Mouse (Mus musculus) forebrain, embryonic 14.5 days (tissue): ENCODE measurements at regions not wholly inside any gene's neighbourhood (a gene's known extent, or its start where the extent isn't known, plus 50 kb on each side); places are given as distances from the start of the nearest gene placed in this dataset.

Source experiments
- ATAC-seq: fragments of 200-750 bp; cut with Nextera tagmentation; 2 replicates; pipeline ENCODE4 v1.8.0; 2017; ENCODE audit warnings: mild to moderate bottlenecking, moderate library complexity
- DNase-seq: peaks from one replicate; pipeline ENCODE4 v3.0.0-alpha.2; 2015; ENCODE audit warnings: low spot score
- H3K27ac ChIP-seq: fragments of 300-500 bp; sonication (generic); 2 replicates; pipeline ENCODE4 v1.5.1; 2014; ENCODE audit warnings: low read depth, mild to moderate bottlenecking, control low read depth, low read length, moderate library complexity
- H3K27me3 ChIP-seq: fragments of 300-500 bp; sonication (generic); replicated peaks from 2 replicates; pipeline ENCODE4 v1.6.1; 2014; ENCODE audit warnings: low read length, control low read depth, mixed read lengths; ENCODE audit not compliant: control insufficient read depth, insufficient read depth
- H3K36me3 ChIP-seq: fragments of 300-500 bp; sonication (generic); 2 replicates; pipeline ENCODE4 v1.6.1; 2014; ENCODE audit warnings: low read length, control low read depth; ENCODE audit not compliant: control insufficient read depth, insufficient read depth
- H3K4me1 ChIP-seq: fragments of 300-500 bp; sonication (generic); 2 replicates; pipeline ENCODE4 v1.6.1; 2014; ENCODE audit warnings: antibody characterized with exemption, low read length, control low read depth; ENCODE audit not compliant: control insufficient read depth, insufficient read depth
- H3K4me2 ChIP-seq: fragments of 300-500 bp; sonication (generic); 2 replicates; pipeline ENCODE4 v1.6.1; 2014; ENCODE audit warnings: mild to moderate bottlenecking, control low read depth, low read length
- H3K4me3 ChIP-seq: fragments of 300-500 bp; sonication (generic); 2 replicates; pipeline ENCODE4 v1.5.1; 2014; ENCODE audit warnings: low read depth, low read length, control low read depth
- H3K9ac ChIP-seq: fragments of 300-500 bp; sonication (generic); 2 replicates; pipeline ENCODE4 v1.6.1; 2014; ENCODE audit warnings: mild to moderate bottlenecking, low read length, control low read depth, moderate library complexity
- H3K9me3 ChIP-seq: fragments of 300-500 bp; sonication (generic); replicated peaks from 2 replicates; pipeline ENCODE4 v1.6.1; 2016; ENCODE audit warnings: low read length, control low read depth, mixed read lengths; ENCODE audit not compliant: control insufficient read depth
- WGBS: fragments of 180-500 bp; shearing (Covaris S2); extraction: QIAGEN DNeasy Blood & Tissue Kit; methylation state at CpG from one replicate; pipeline ENCODE4 v1.1.7; 2014; 5-methylcytosine and 5-hydroxymethylcytosine counted together

DNA sequence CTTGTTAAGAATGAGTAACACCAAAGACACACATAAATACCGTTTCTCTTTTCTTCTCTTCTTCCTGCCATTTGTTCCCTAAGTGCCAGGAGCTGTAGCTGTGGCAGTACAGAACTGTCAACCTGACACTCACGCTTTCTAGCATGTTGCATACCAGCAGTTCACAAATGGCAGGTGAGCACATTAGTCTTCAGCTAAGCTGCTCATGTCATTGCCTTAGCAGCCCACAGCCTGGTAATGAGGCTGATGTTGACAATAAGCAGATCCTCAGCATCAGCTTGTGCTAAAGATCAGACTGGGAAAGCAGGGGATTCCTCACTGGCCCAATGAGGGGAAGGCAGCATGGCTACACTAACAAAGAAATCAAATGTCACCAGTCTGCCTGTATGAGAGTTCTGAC is 190.4 kb upstream of the Chl1 start:
- WGBS = 77% methylated on average over 2 of the region's 2 CpGs
- no peak overlapping the region for H3K4me2 ChIP-seq
- no peaks in the 10 kb centered on the region for H3K27me3 ChIP-seq
- DNase-seq (peak; percentile 20), ATAC-seq (peak; percentile 24; the same call in 1 of the 2 replicates)
- H3K9me3 ChIP-seq = no peaks in the 10 kb centered on the region
- H3K27ac ChIP-seq = peak overlapping the region; percentile 55; the same call in 1 of the 2 replicates
- no peak overlapping the region for H3K4me3 ChIP-seq
- no peaks in the 10 kb centered on the region for H3K36me3 ChIP-seq
- no peak overlapping the region for H3K9ac ChIP-seq
- H3K4me1 ChIP-seq = 0 out of 2 replicates have a peak, but pooled peaks cover 2% of the 10 kb centered on the region

- Histone ChIP-seq H3K4me3 (no peak overlapping the region), H3K4me1 (0 out of 2 replicates have a peak, but pooled peaks cover 2% of the 10 kb centered on the region), H3K4me2 (no peak overlapping the region), H3K9ac (peak overlapping the region; percentile 13; the same call in 1 of the 2 replicates), H3K9me3 (no peaks in the 10 kb centered on the region), H3K27ac (peak overlapping the region; percentile 70; the same call in 1 of the 2 replicates), H3K36me3 (no peaks in the 10 kb centered on the region), H3K27me3 (no peaks in the 10 kb centered on the region)
- DNase-seq (no peak), ATAC-seq (peak; percentile 56; the same call in 1 of the 2 replicates)
- WGBS = 45% methylated on average over 4 of the region's 4 CpGs
These were observed 189.8 kb upstream of the Chl1 start for GRCm38 (mm10) chr6:103320550-103320949.

DNA sequence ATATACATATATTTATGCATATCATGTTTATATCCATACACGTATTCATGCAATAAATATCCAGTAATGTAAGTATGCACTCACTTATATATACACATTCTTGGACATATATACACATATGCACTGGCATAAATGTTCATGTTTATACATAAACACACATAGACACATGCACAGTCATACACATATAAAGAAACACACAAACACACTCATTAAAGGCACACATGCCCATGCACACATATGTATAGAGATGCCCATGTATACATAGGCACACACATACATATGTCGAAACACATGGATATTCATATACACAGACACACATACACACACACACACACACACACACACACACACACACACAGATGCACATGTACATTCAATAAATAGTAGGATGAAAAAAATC is 189.3 kb upstream of the Chl1 start:
- peak; percentile 57; the same call in 1 of the 2 replicates for ATAC-seq
- H3K9ac ChIP-seq = no peak overlapping the region
- H3K27me3 ChIP-seq = no peaks in the 10 kb centered on the region
- 0 out of 2 replicates have a peak, but pooled peaks cover 2% of the 10 kb centered on the region for H3K4me1 ChIP-seq
- no peaks in the 10 kb centered on the region for H3K36me3 ChIP-seq
- no peaks in the 10 kb centered on the region for H3K9me3 ChIP-seq
- DNase-seq = no peak
- 85% methylated on average over 2 of the region's 2 CpGs for WGBS
- no peak overlapping the region for H3K27ac ChIP-seq
- no peak overlapping the region for H3K4me2 ChIP-seq
- no peak overlapping the region for H3K4me3 ChIP-seq

DNA sequence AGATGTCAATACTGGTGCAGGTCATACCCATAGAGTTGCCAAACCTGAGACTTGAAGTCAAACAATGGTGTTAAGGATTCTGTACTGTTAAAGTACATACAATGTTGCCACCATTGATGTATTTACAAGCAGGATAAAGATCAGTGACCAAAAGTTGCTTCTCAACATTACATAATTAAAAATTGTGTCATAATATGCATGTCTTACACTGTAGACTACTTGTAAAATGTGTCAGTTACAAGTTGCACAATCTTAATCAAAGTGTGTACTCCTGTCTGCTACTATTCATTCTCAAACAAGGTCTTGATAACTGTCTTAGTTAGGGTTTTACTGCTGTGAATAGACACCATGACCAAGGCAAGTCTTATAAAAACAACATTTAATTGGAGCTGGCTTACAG is 187.9 kb upstream of the Chl1 start:
- Histone ChIP-seq H3K4me3 (no peak overlapping the region), H3K4me2 (no peak overlapping the region), H3K4me1 (0 out of 2 replicates have a peak, but pooled peaks cover 2% of the 10 kb centered on the region), H3K36me3 (no peaks in the 10 kb centered on the region), H3K9me3 (no peaks in the 10 kb centered on the region), H3K27me3 (no peaks in the 10 kb centered on the region), H3K27ac (no peak overlapping the region), H3K9ac (no peak overlapping the region)
- ATAC-seq (no peak), DNase-seq (no peak)

GRCm38 (mm10) chr6:103335683-103336082 is 174.7 kb upstream of the Chl1 start:
- ATAC-seq (no peak), DNase-seq (no peak)
- no peak overlapping the region for H3K9ac ChIP-seq
- no peaks in the 10 kb centered on the region for H3K36me3 ChIP-seq
- H3K27me3 ChIP-seq = no peaks in the 10 kb centered on the region
- H3K4me1 ChIP-seq = 0 out of 2 replicates have a peak, but pooled peaks cover 2% of the 10 kb centered on the region
- no peak overlapping the region for H3K27ac ChIP-seq
- no peaks in the 10 kb centered on the region for H3K9me3 ChIP-seq
- H3K4me3 ChIP-seq = no peak overlapping the region
- no peak overlapping the region for H3K4me2 ChIP-seq

DNA sequence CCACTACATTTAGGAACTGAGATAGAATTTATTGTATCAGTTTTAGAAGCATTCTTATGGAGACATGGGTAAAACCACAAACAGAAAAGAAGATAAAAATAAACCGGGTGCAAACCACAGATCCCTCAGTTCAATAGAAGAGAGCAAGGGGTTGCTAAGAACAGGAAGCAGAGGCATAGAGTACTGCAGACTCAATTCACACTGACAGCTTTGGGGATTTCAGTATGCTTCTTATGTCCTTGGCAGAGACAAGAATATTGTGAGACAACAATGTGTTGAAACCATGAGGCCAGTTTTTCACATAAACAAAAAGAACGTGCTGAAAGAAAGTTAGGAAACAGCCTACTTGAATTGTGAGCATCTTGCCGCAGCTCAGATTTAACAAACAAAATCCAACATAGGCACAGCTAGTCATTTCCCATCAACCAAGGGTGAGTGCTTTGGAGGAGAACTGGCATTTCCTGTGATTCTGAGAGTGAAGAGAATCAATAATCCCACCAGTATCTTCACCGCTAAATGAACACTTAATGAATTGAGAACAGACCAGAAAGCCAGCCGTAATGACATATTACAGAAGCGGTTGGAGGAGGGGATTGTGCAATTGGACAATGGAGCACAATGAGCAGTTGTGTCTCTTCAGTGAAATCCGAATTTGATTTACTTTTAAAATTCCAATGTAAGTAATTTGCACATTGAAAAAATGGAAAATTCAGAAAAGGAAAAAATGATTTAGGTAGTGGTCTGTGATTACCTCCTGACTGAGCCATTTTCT is 170.2 kb upstream of the Chl1 start:
- Histone ChIP-seq H3K27me3 (no peaks in the 10 kb centered on the region), H3K36me3 (no peaks in the 10 kb centered on the region), H3K27ac (no peak overlapping the region), H3K4me2 (no peak overlapping the region), H3K9ac (no peak overlapping the region), H3K9me3 (no peaks in the 10 kb centered on the region), H3K4me3 (no peak overlapping the region), H3K4me1 (peaks cover 2% of the 10 kb centered on the region; the same call in 1 of the 2 replicates)
- ATAC-seq (no peak), DNase-seq (no peak)
- 58% methylated on average over 7 of the region's 7 CpGs for WGBS

DNA sequence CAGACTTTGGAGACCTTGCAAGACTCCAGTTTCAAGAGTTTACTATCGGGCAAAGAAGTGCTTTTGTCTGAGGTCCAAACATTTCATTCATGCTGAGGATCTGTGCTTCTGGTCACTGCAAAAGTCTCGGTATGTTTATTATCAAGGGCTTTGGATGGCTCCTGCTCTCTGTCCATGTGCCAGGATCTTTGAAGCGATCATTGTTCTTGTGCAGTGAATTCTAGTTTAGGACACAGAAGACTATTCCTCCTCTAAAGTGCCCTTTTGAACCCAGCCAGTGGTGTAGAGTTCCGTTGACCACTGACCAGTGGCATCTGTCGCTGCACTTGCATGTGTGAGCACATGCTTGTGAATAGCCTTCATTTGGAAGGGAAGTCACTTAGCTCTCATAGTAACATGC is 166.9 kb upstream of the Chl1 start:
- Histone ChIP-seq H3K4me3 (no peak overlapping the region), H3K4me2 (no peak overlapping the region), H3K9ac (no peak overlapping the region), H3K27ac (no peak overlapping the region), H3K4me1 (peaks cover 2% of the 10 kb centered on the region; the same call in 1 of the 2 replicates), H3K27me3 (no peaks in the 10 kb centered on the region), H3K36me3 (no peaks in the 10 kb centered on the region), H3K9me3 (no peaks in the 10 kb centered on the region)
- DNase-seq = no peak
- 79% methylated on average over 5 of the region's 5 CpGs for WGBS
- no peak for ATAC-seq

- Histone ChIP-seq H3K9me3 (no peaks in the 10 kb centered on the region), H3K27ac (no peak overlapping the region), H3K4me1 (peaks cover 2% of the 10 kb centered on the region; the same call in 1 of the 2 replicates), H3K36me3 (no peaks in the 10 kb centered on the region), H3K4me2 (no peak overlapping the region), H3K4me3 (no peak overlapping the region), H3K9ac (no peak overlapping the region), H3K27me3 (no peaks in the 10 kb centered on the region)
- no peak for ATAC-seq
- WGBS = 86% methylated on average over 2 of the region's 2 CpGs
- DNase-seq = no peak
These were observed 166.0 kb upstream of the Chl1 start for GRCm38 (mm10) chr6:103344413-103344812.

- no peaks in the 10 kb centered on the region for H3K36me3 ChIP-seq
- H3K4me2 ChIP-seq = no peak overlapping the region
- 90% methylated on average over 3 of the region's 3 CpGs for WGBS
- H3K27me3 ChIP-seq = no peaks in the 10 kb centered on the region
- H3K4me3 ChIP-seq = no peak overlapping the region
- H3K27ac ChIP-seq = no peak overlapping the region
- no peaks in the 10 kb centered on the region for H3K9me3 ChIP-seq
- ATAC-seq (no peak), DNase-seq (no peak)
- peaks cover 1% of the 10 kb centered on the region; the same call in 1 of the 2 replicates for H3K4me1 ChIP-seq
- no peak overlapping the region for H3K9ac ChIP-seq
These were observed 165.2 kb upstream of the Chl1 start for GRCm38 (mm10) chr6:103345195-103345594.
